Mouse (Mus musculus): ENCODE measurements around the gene Pkn1. TPM values are rescaled to one million over a fixed set of nuclear protein-coding genes. Genes with fewer than 3 reads are reported as not detected.

Pkn1 gene
- polyA plus RNA-seq, 1 experiment from 2014 or later: 9.6 TPM

- ATAC-seq (ENCODE audit: low read depth): no peak
- WGBS (ENCODE audit: insufficient replicate concordance): 81% methylated on average over 8 of the region's 8 CpGs
- H3K9ac ChIP-seq (ENCODE audit: low read depth, low read length): no peak overlapping the region
- H3K9me3 ChIP-seq (replicated peaks; ENCODE audit: control insufficient read depth, low read length): no peaks in the 10 kb centered on the region
- no peak overlapping the region for H3K27ac ChIP-seq (ENCODE audit: low read length)
- no peak overlapping the region for H3K4me3 ChIP-seq (ENCODE audit: low read depth, low read length)
- peaks cover 55% of the 10 kb centered on the region for H3K36me3 ChIP-seq (ENCODE audit: control insufficient read depth, insufficient read depth)
- H3K4me2 ChIP-seq (ENCODE audit: low read depth, low read length): no peak overlapping the region
- peaks cover 9% of the 10 kb centered on the region for H3K4me1 ChIP-seq (ENCODE audit: control insufficient read depth, low read depth, low read length)
- H3K27me3 ChIP-seq (ENCODE audit: control insufficient read depth, insufficient read depth, low read depth, low read length): no peaks in the 10 kb centered on the region
Measured at GRCm38 (mm10) chr8:83725521-83726102, 26.6 kb upstream of the Pkn1 start.

DNA sequence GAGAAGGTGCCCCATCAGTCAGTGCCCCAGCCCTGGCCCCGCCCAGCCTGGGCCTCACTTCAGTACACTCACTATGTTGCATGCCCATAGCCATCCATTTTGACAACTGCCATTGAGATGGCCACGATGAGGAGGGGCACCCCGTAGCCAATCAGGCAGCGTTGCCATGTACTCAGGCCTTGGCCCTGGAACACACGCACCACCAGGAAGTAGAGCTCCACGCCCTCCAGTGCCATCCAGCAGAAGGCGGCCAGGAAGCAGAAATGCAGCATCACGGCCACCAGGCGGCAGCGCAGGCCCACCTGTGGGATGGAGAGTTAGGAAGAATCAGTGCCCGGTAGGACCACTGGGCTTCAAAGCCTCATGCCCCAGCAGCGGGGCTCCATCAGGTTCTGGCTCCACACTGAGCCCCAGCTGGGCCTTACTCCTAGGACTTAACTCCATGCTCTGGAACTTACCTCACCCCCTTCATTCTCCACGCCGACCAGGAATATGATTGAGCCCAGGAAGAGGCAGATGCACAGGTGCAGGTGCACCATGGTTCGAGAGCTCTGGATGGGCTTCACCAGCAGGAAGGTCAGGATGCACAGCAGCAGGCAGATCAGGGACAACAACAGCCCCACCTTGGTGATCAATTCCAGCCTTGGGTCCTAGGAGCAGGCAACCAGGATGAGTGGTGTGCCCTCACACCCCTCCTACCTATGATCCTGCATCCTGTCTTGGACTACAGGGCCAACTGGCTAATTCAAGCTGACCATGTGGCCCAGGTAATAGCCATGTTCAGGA is 25.9 kb upstream of the Pkn1 start:
- Histone ChIP-seq H3K4me3 (ENCODE audit: low read depth, low read length) (no peak overlapping the region), H3K27me3 (ENCODE audit: control insufficient read depth, insufficient read depth, low read depth, low read length) (no peaks in the 10 kb centered on the region), H3K9me3 (replicated peaks; ENCODE audit: control insufficient read depth, low read length) (no peaks in the 10 kb centered on the region), H3K27ac (ENCODE audit: low read length) (no peak overlapping the region), H3K36me3 (ENCODE audit: control insufficient read depth, insufficient read depth) (peaks cover 62% of the 10 kb centered on the region), H3K4me2 (ENCODE audit: low read depth, low read length) (no peak overlapping the region), H3K9ac (ENCODE audit: low read depth, low read length) (no peak overlapping the region), H3K4me1 (ENCODE audit: control insufficient read depth, low read depth, low read length) (peaks cover 9% of the 10 kb centered on the region)
- peak; percentile 70 for ATAC-seq (ENCODE audit: low read depth)
- WGBS (ENCODE audit: insufficient replicate concordance): 37% methylated on average over 15 of the region's 15 CpGs

GRCm38 (mm10) chr8:83723447-83724083 is 24.6 kb upstream of the Pkn1 start:
- Histone ChIP-seq H3K4me2 (ENCODE audit: low read depth, low read length) (no peak overlapping the region), H3K4me3 (ENCODE audit: low read depth, low read length) (no peak overlapping the region), H3K4me1 (ENCODE audit: control insufficient read depth, low read depth, low read length) (peaks cover 9% of the 10 kb centered on the region), H3K27me3 (ENCODE audit: control insufficient read depth, insufficient read depth, low read depth, low read length) (no peaks in the 10 kb centered on the region), H3K27ac (ENCODE audit: low read length) (no peak overlapping the region), H3K9me3 (replicated peaks; ENCODE audit: control insufficient read depth, low read length) (no peaks in the 10 kb centered on the region), H3K36me3 (ENCODE audit: control insufficient read depth, insufficient read depth) (peaks cover 68% of the 10 kb centered on the region), H3K9ac (ENCODE audit: low read depth, low read length) (no peak overlapping the region)
- ATAC-seq (ENCODE audit: low read depth): no peak
- 78% methylated on average over 11 of the region's 11 CpGs for WGBS (ENCODE audit: insufficient replicate concordance)

GRCm38 (mm10) chr8:83722631-83723030 is 23.7 kb upstream of the Pkn1 start:
- no peaks in the 10 kb centered on the region for H3K9me3 ChIP-seq (replicated peaks; ENCODE audit: control insufficient read depth, low read length)
- H3K4me2 ChIP-seq (ENCODE audit: low read depth, low read length): no peak overlapping the region
- no peak overlapping the region for H3K4me3 ChIP-seq (ENCODE audit: low read depth, low read length)
- H3K9ac ChIP-seq (ENCODE audit: low read depth, low read length): no peak overlapping the region
- H3K27ac ChIP-seq (ENCODE audit: low read length): no peak overlapping the region
- peaks cover 68% of the 10 kb centered on the region for H3K36me3 ChIP-seq (ENCODE audit: control insufficient read depth, insufficient read depth)
- H3K4me1 ChIP-seq (ENCODE audit: control insufficient read depth, low read depth, low read length): peaks cover 9% of the 10 kb centered on the region
- WGBS (ENCODE audit: insufficient replicate concordance): 82% methylated on average over 12 of the region's 12 CpGs
- H3K27me3 ChIP-seq (ENCODE audit: control insufficient read depth, insufficient read depth, low read depth, low read length): no peaks in the 10 kb centered on the region
- no peak for ATAC-seq (ENCODE audit: low read depth)

DNA sequence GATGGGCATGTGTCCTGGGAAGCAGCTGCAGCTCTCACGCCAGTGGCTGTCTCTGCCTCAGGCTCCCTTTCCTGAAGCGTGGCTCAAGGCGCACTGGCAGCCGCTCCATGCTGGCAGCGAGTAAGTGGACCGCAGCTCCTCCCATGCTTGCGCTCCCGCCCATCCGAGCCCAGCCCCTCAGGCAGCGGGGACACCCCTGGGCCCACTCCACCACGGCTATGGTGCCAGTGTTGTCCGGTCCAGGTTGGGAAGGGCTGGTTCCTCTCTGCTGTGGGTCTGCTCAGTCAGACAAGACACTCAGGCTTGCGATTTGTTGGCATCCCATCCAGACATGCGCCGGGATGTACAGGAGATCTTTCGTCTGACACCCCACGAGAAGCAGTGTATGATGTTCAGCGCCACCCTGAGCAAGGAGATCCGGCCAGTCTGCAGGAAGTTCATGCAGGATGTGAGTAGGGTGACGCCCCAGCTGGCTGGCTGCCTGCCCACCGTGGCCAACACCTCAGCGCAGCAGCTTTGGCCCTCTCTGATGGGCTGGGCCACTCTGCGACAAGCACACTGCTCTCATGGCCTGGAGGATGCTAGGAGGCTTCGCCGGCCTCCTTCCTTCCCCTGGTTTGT is 22.5 kb upstream of the Pkn1 start:
- WGBS (ENCODE audit: insufficient replicate concordance): 87% methylated on average over 25 of the region's 25 CpGs
- Histone ChIP-seq H3K4me1 (ENCODE audit: control insufficient read depth, low read depth, low read length) (peaks cover 19% of the 10 kb centered on the region), H3K9ac (ENCODE audit: low read depth, low read length) (no peak overlapping the region), H3K27ac (ENCODE audit: low read length) (no peak overlapping the region), H3K36me3 (ENCODE audit: control insufficient read depth, insufficient read depth) (peaks cover 68% of the 10 kb centered on the region), H3K9me3 (replicated peaks; ENCODE audit: control insufficient read depth, low read length) (no peaks in the 10 kb centered on the region), H3K4me3 (ENCODE audit: low read depth, low read length) (no peak overlapping the region), H3K4me2 (ENCODE audit: low read depth, low read length) (no peak overlapping the region), H3K27me3 (ENCODE audit: control insufficient read depth, insufficient read depth, low read depth, low read length) (no peaks in the 10 kb centered on the region)
- no peak for ATAC-seq (ENCODE audit: low read depth)

DNA sequence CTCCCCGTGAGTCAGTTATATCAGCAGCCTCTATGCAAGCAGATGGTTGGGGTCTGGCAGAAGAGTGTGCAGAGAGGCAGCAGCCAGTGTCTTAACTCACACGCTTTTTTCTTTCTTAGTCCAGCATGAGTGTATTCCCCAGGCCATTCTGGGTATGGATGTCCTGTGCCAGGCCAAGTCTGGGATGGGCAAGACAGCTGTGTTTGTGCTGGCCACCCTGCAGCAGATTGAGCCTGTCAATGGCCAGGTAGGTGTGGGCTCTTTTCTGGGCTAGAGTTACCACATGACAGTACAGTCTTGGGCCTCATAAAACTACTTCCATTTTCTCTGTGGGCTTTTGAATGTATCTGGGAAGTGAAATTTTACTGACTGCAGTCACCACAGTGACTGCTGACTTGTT is 20.7 kb upstream of the Pkn1 start:
- H3K27ac ChIP-seq (ENCODE audit: low read length): no peak overlapping the region
- 71% methylated on average over 2 of the region's 2 CpGs for WGBS (ENCODE audit: insufficient replicate concordance)
- no peak overlapping the region for H3K9ac ChIP-seq (ENCODE audit: low read depth, low read length)
- H3K4me3 ChIP-seq (ENCODE audit: low read depth, low read length): no peak overlapping the region
- peaks cover 24% of the 10 kb centered on the region for H3K4me1 ChIP-seq (ENCODE audit: control insufficient read depth, low read depth, low read length)
- H3K36me3 ChIP-seq (ENCODE audit: control insufficient read depth, insufficient read depth): peaks cover 54% of the 10 kb centered on the region
- H3K27me3 ChIP-seq (ENCODE audit: control insufficient read depth, insufficient read depth, low read depth, low read length): no peaks in the 10 kb centered on the region
- no peak overlapping the region for H3K4me2 ChIP-seq (ENCODE audit: low read depth, low read length)
- ATAC-seq (ENCODE audit: low read depth): no peak
- H3K9me3 ChIP-seq (replicated peaks; ENCODE audit: control insufficient read depth, low read length): no peaks in the 10 kb centered on the region

- H3K36me3 ChIP-seq (ENCODE audit: control insufficient read depth, insufficient read depth): peaks cover 47% of the 10 kb centered on the region
- WGBS (ENCODE audit: insufficient replicate concordance): 77% methylated on average over 2 of the region's 2 CpGs
- H3K9me3 ChIP-seq (replicated peaks; ENCODE audit: control insufficient read depth, low read length): no peaks in the 10 kb centered on the region
- H3K27me3 ChIP-seq (ENCODE audit: control insufficient read depth, insufficient read depth, low read depth, low read length): no peaks in the 10 kb centered on the region
- no peak overlapping the region for H3K9ac ChIP-seq (ENCODE audit: low read depth, low read length)
- H3K27ac ChIP-seq (ENCODE audit: low read length): no peak overlapping the region
- H3K4me1 ChIP-seq (ENCODE audit: control insufficient read depth, low read depth, low read length): peaks cover 18% of the 10 kb centered on the region
- no peak overlapping the region for H3K4me2 ChIP-seq (ENCODE audit: low read depth, low read length)
- H3K4me3 ChIP-seq (ENCODE audit: low read depth, low read length): no peak overlapping the region
- no peak for ATAC-seq (ENCODE audit: low read depth)
Measured at GRCm38 (mm10) chr8:83719048-83719447, 20.1 kb upstream of the Pkn1 start.

GRCm38 (mm10) chr8:83716563-83716962 is 17.6 kb upstream of the Pkn1 start:
- peak overlapping the region; percentile 94 for H3K27ac ChIP-seq (ENCODE audit: low read length)
- WGBS (ENCODE audit: insufficient replicate concordance): 16% methylated on average over 2 of the region's 2 CpGs
- peak overlapping the region; percentile 89 for H3K9ac ChIP-seq (ENCODE audit: low read depth, low read length)
- H3K36me3 ChIP-seq (ENCODE audit: control insufficient read depth, insufficient read depth): peaks cover 22% of the 10 kb centered on the region
- peaks cover 16% of the 10 kb centered on the region for H3K4me1 ChIP-seq (ENCODE audit: control insufficient read depth, low read depth, low read length)
- peak overlapping the region; percentile 74 for H3K4me2 ChIP-seq (ENCODE audit: low read depth, low read length)
- H3K9me3 ChIP-seq (replicated peaks; ENCODE audit: control insufficient read depth, low read length): no peaks in the 10 kb centered on the region
- no peak for ATAC-seq (ENCODE audit: low read depth)
- peak overlapping the region; percentile 90 for H3K4me3 ChIP-seq (ENCODE audit: low read depth, low read length)
- H3K27me3 ChIP-seq (ENCODE audit: control insufficient read depth, insufficient read depth, low read depth, low read length): no peaks in the 10 kb centered on the region
